Mouse (Mus musculus) erythroblast, embryonic 14.5 days (primary cell): Measurements from ENCODE around the gene Mmp7.

Source experiments
- GATA1 ChIP-seq: IDR thresholded peaks from 2 replicates; pipeline ENCODE4 v1.6.1; 2012; ENCODE audit warnings: low read length, inconsistent platforms, mixed read lengths
- TAL1 ChIP-seq: IDR thresholded peaks from 3 replicates; pipeline ENCODE4 v1.6.1; 2012; ENCODE audit warnings: low read length, inconsistent platforms, mixed read lengths

GRCm38 (mm10) chr9:7686024-7686423 is 5.9 kb upstream of the Mmp7 start:
- no peak for TF ChIP-seq GATA1
- no peak for TF ChIP-seq TAL1
